Mouse (Mus musculus) embryonic facial prominence, embryonic 15.5 days (tissue): ENCODE results near the gene Dst. TPM values are rescaled to one million over a fixed set of nuclear protein-coding genes. Genes with fewer than 3 reads are reported as not detected.

Source experiments
- ATAC-seq: fragments of 200-750 bp; cut with Nextera tagmentation; 2 replicates; pipeline ENCODE4 v1.8.0; 2017; ENCODE audit warnings: low read depth, moderate TSS enrichment; ENCODE audit not compliant: insufficient number of reproducible peaks, low FRiP score, low TSS enrichment
- H3K27ac ChIP-seq: fragments of 300-500 bp; sonication (generic); replicated peaks from 2 replicates; pipeline ENCODE4 v1.5.1; 2015; ENCODE audit warnings: mild to moderate bottlenecking, inconsistent platforms
- H3K27me3 ChIP-seq: fragments of 300-500 bp; sonication (generic); 2 replicates; pipeline ENCODE4 v1.6.1; 2015; ENCODE audit warnings: inconsistent platforms
- H3K36me3 ChIP-seq: fragments of 300-500 bp; sonication (generic); 2 replicates; pipeline ENCODE4 v1.6.1; 2015; ENCODE audit warnings: mild to moderate bottlenecking, inconsistent platforms
- H3K4me1 ChIP-seq: fragments of 300-500 bp; sonication (generic); 2 replicates; pipeline ENCODE4 v1.6.1; 2015; ENCODE audit warnings: inconsistent platforms
- H3K4me2 ChIP-seq: fragments of 300-500 bp; sonication (generic); replicated peaks from 2 replicates; pipeline ENCODE4 v1.6.1; 2015; ENCODE audit warnings: mild to moderate bottlenecking, inconsistent platforms
- H3K4me3 ChIP-seq: fragments of 300-500 bp; sonication (generic); replicated peaks from 2 replicates; pipeline ENCODE4 v1.5.1; 2015; ENCODE audit warnings: mild to moderate bottlenecking, inconsistent platforms
- H3K9ac ChIP-seq: fragments of 300-500 bp; sonication (generic); 2 replicates; pipeline ENCODE4 v1.6.1; 2015; ENCODE audit warnings: inconsistent platforms
- H3K9me3 ChIP-seq: fragments of 300-500 bp; sonication (generic); replicated peaks from 2 replicates; pipeline ENCODE4 v1.6.1; 2016; ENCODE audit warnings: inconsistent platforms
- WGBS: fragments of 180-500 bp; shearing (Covaris S2); methylation state at CpG from one replicate; pipeline ENCODE4 v1.1.7; 2015; 5-methylcytosine and 5-hydroxymethylcytosine counted together
- polyA plus RNA-seq: library from polyadenylated mRNA; unstranded; fragments of >200 nt; fragmentation: Nextera tagmentation; extraction: Ambion mirVana; gene quantifications from 2 replicates; pipeline ENCODE4 v1.2.1, GENCODE M21; 2015

The Dst gene
- polyA plus RNA-seq, 1 experiment from 2014 or later = 22.8 TPM

DNA sequence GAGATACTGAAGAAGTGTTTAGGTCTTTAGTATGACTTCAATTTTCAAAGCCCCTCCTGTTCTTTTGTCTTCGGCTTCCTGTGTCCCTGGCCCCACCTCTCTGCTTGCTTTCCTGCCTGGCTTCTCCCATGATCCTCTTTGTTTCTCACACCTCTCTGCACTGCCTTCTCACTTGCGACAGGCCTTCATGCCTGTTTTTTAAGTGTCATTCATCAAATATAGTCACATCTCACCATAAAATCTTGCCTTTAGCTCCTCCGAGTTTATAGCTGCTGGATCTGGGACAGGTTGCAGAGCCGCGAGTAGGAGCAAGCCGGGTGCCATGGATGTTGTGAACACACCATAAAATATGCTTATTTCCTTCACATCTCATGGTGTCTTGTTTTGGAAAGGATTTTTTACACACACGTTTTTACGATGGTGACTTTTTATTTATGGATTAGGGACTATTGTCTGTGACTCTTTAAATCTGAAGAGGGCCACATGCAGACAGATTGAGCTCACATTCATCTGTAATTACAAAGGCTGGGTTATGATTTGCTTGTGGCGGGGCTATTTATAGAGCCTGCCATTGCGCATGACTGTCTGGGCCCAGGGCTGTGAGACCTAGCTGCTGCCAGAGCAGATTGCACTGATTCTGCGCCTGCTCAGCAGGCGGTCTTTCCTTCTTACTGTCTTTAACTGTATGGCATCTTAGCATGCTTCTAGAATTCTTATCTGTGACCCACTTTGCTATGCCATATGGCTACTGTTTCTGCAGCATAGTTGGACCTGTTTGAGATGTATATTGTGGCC is 38.8 kb downstream of the Dst start:
- WGBS = 65% methylated on average over 12 of the region's 12 CpGs
- Histone ChIP-seq H3K27me3 (no peaks in the 10 kb centered on the region), H3K9ac (no peak overlapping the region), H3K9me3 (no peaks in the 10 kb centered on the region), H3K4me2 (no peak overlapping the region), H3K36me3 (no peaks in the 10 kb centered on the region), H3K27ac (no peak overlapping the region), H3K4me3 (no peak overlapping the region), H3K4me1 (0 out of 2 replicates have a peak, but pooled peaks cover 6% of the 10 kb centered on the region)
- 0 out of 2 replicates have a peak, but pooled peaks have one; percentile 34 for ATAC-seq

DNA sequence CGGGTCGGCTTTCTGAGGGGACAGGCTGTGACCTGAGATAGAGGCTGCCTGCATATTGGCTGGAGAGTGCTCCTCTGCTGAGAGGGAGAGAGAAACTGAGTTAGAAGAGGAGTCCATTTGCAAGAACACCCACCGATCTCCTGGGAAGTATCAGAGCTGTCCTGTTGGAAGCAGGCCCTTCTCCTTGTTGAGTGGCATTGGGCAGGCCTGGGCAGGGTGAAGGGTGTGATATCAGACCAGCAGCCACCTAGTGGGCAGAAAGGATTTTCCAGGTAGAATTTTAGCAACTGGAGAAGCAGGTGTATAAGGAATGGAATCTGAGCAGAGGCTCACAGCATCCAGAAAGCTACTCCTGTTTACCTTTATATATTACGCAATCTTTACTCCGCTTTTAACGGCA is 39.8 kb downstream of the Dst start:
- 79% methylated on average over 6 of the region's 6 CpGs for WGBS
- Histone ChIP-seq H3K4me3 (no peak overlapping the region), H3K4me1 (0 out of 2 replicates have a peak, but pooled peaks cover 6% of the 10 kb centered on the region), H3K27me3 (no peaks in the 10 kb centered on the region), H3K9ac (no peak overlapping the region), H3K36me3 (no peaks in the 10 kb centered on the region), H3K27ac (no peak overlapping the region), H3K9me3 (no peaks in the 10 kb centered on the region), H3K4me2 (no peak overlapping the region)
- no peak for ATAC-seq

DNA sequence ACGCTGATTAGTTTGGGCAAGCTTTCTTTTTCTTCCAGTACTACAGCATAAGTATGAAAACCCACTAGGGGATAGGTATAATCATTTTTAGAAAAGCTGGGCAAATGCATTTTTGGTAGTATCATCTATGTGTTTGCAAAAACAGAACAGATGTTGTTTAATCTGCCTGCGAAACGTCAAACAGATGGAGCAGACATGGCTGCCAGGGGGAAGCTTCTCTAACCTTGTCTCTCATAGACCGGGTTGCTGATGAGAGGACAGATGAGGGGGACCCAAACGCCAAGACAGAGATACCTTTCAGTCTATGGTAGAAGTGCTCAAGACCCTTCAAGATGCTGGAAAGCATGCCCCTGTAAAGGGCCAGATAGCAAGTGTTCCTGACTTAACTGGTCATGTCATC is 40.5 kb downstream of the Dst start:
- Histone ChIP-seq H3K9me3 (no peaks in the 10 kb centered on the region), H3K4me2 (no peak overlapping the region), H3K27ac (no peak overlapping the region), H3K4me3 (no peak overlapping the region), H3K36me3 (no peaks in the 10 kb centered on the region), H3K27me3 (no peaks in the 10 kb centered on the region), H3K9ac (no peak overlapping the region), H3K4me1 (0 out of 2 replicates have a peak, but pooled peaks cover 6% of the 10 kb centered on the region)
- 54% methylated on average over 5 of the region's 5 CpGs for WGBS
- ATAC-seq = no peak

- H3K9ac ChIP-seq = no peak overlapping the region
- H3K27me3 ChIP-seq = no peaks in the 10 kb centered on the region
- no peaks in the 10 kb centered on the region for H3K36me3 ChIP-seq
- no peak overlapping the region for H3K4me3 ChIP-seq
- H3K4me2 ChIP-seq = no peak overlapping the region
- no peak overlapping the region for H3K27ac ChIP-seq
- no peaks in the 10 kb centered on the region for H3K9me3 ChIP-seq
- H3K4me1 ChIP-seq = no peaks in the 10 kb centered on the region
- WGBS = 94% methylated on average over 6 of the region's 6 CpGs
- ATAC-seq = no peak
Measured at GRCm38 (mm10) chr1:33955626-33956025, 47.6 kb downstream of the Dst start.

DNA sequence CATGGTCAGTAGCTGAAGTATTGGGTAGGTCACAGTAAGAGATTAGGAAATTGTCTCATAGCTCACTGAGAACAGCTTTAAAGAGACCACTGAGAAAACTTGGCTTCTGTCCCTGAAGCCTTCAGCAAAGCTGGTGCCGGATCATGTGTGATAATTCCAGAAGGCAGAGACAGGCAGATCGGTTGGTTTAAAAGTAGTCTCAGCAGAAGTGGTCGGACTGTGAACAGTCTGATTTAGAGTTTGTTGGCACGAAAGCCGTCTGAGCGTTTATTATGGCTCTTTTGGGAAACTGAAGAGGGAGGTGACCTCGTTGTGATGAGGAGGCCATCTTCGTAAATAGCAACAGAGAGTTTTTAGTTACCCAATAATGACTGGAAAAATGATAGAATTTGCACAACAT is 52.4 kb downstream of the Dst start:
- H3K4me1 ChIP-seq = no peaks in the 10 kb centered on the region
- H3K9me3 ChIP-seq = no peaks in the 10 kb centered on the region
- no peak overlapping the region for H3K27ac ChIP-seq
- WGBS = 78% methylated on average over 8 of the region's 8 CpGs
- H3K4me3 ChIP-seq = no peak overlapping the region
- no peaks in the 10 kb centered on the region for H3K36me3 ChIP-seq
- ATAC-seq = no peak
- no peak overlapping the region for H3K9ac ChIP-seq
- H3K27me3 ChIP-seq = no peaks in the 10 kb centered on the region
- no peak overlapping the region for H3K4me2 ChIP-seq

DNA sequence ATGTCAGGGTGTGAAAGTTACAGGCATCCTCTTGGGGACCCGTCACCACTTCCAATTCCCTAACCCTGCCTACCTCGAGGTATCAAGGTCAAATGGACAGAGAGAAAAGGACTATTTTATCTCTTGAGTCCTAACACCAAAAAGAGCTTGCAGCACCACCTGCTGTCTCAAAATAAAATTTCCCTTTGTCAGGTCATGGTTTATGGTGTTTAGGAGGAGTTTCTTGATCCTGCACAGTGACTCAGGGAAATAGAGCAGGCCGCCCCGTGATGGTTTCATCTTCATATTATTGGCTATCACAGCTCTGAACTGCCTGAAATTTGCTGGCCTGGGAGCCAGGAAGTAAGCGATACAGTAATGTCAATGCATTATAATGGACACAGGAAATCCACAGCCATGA is 56.6 kb downstream of the Dst start:
- no peaks in the 10 kb centered on the region for H3K27me3 ChIP-seq
- no peaks in the 10 kb centered on the region for H3K9me3 ChIP-seq
- 45% methylated on average over 5 of the region's 5 CpGs for WGBS
- H3K9ac ChIP-seq = no peak overlapping the region
- H3K4me1 ChIP-seq = no peaks in the 10 kb centered on the region
- H3K4me3 ChIP-seq = no peak overlapping the region
- H3K4me2 ChIP-seq = no peak overlapping the region
- no peaks in the 10 kb centered on the region for H3K36me3 ChIP-seq
- no peak overlapping the region for H3K27ac ChIP-seq
- ATAC-seq = no peak

- 82% methylated on average over 4 of the region's 4 CpGs for WGBS
- Histone ChIP-seq H3K9me3 (no peaks in the 10 kb centered on the region), H3K4me1 (no peaks in the 10 kb centered on the region), H3K4me3 (no peak overlapping the region), H3K4me2 (no peak overlapping the region), H3K36me3 (no peaks in the 10 kb centered on the region), H3K9ac (no peak overlapping the region), H3K27me3 (no peaks in the 10 kb centered on the region), H3K27ac (no peak overlapping the region)
- ATAC-seq = no peak
Measured at GRCm38 (mm10) chr1:33965824-33966223, 57.8 kb downstream of the Dst start.

GRCm38 (mm10) chr1:33966328-33966727 is 58.3 kb downstream of the Dst start:
- Histone ChIP-seq H3K4me1 (no peaks in the 10 kb centered on the region), H3K27me3 (no peaks in the 10 kb centered on the region), H3K9ac (no peak overlapping the region), H3K4me2 (no peak overlapping the region), H3K36me3 (no peaks in the 10 kb centered on the region), H3K4me3 (no peak overlapping the region), H3K27ac (no peak overlapping the region), H3K9me3 (no peaks in the 10 kb centered on the region)
- 23% methylated on average over 6 of the region's 6 CpGs for WGBS
- ATAC-seq = no peak

GRCm38 (mm10) chr1:33967206-33967605 is 59.2 kb downstream of the Dst start:
- ATAC-seq = no peak
- Histone ChIP-seq H3K27me3 (no peaks in the 10 kb centered on the region), H3K9ac (no peak overlapping the region), H3K4me1 (no peaks in the 10 kb centered on the region), H3K9me3 (no peaks in the 10 kb centered on the region), H3K27ac (no peak overlapping the region), H3K36me3 (no peaks in the 10 kb centered on the region), H3K4me2 (no peak overlapping the region), H3K4me3 (no peak overlapping the region)
- 81% methylated on average over 4 of the region's 4 CpGs for WGBS

- Histone ChIP-seq H3K27ac (no peak overlapping the region), H3K27me3 (no peaks in the 10 kb centered on the region), H3K9ac (no peak overlapping the region), H3K4me3 (no peak overlapping the region), H3K9me3 (no peaks in the 10 kb centered on the region), H3K36me3 (no peaks in the 10 kb centered on the region), H3K4me2 (no peak overlapping the region), H3K4me1 (no peaks in the 10 kb centered on the region)
- ATAC-seq = no peak
- 28% methylated on average over 2 of the region's 2 CpGs for WGBS
Measured at GRCm38 (mm10) chr1:33969910-33970309, 61.9 kb downstream of the Dst start.

DNA sequence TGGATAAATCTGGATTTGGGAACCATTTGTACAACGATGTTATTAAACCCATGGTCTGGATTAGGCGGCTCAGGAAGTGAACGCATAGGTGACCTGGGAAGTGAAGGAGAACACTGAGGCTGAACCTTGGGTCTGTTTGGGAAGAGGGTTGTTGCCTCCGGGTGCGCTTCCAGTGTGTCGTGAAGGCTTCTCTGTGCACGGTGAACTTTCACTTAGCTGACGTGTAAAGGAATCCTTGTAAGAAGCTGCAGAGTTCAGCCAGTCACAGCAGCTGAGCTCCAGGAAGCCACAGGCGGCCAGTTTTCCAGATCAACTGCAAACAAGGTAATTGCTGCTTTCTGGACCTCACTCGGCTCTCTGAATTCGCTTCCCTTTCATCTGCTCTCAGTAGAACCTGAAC is 66.4 kb downstream of the Dst start:
- WGBS = 78% methylated on average over 11 of the region's 11 CpGs
- no peaks in the 10 kb centered on the region for H3K9me3 ChIP-seq
- no peak for ATAC-seq
- H3K9ac ChIP-seq = no peak overlapping the region
- H3K27ac ChIP-seq = no peak overlapping the region
- H3K4me1 ChIP-seq = no peaks in the 10 kb centered on the region
- H3K27me3 ChIP-seq = no peaks in the 10 kb centered on the region
- H3K4me2 ChIP-seq = no peak overlapping the region
- H3K4me3 ChIP-seq = no peak overlapping the region
- H3K36me3 ChIP-seq = no peaks in the 10 kb centered on the region

DNA sequence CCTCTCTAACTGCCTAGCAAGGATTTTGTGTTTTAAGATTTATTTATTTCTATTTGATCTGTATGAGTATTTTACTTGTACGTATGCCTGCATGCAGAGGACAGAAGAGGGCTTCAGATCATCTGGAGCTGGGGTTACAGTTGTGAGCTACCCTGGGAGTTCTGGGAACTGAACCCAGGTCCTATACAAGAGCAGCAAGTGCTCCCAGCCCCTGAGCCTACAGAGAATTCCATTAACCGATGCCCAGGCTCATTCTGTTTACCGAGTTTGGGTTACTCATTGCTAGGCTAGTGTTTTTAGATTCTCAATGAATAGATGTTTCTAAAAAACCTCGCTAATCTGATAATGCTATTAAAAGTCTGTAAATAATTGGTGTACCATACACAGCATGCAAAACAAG is 67.3 kb downstream of the Dst start:
- no peaks in the 10 kb centered on the region for H3K36me3 ChIP-seq
- no peak overlapping the region for H3K4me2 ChIP-seq
- H3K9ac ChIP-seq = no peak overlapping the region
- H3K4me1 ChIP-seq = no peaks in the 10 kb centered on the region
- H3K27me3 ChIP-seq = no peaks in the 10 kb centered on the region
- no peak for ATAC-seq
- 80% methylated on average over 4 of the region's 4 CpGs for WGBS
- H3K27ac ChIP-seq = no peak overlapping the region
- H3K4me3 ChIP-seq = no peak overlapping the region
- no peaks in the 10 kb centered on the region for H3K9me3 ChIP-seq
